Mouse (Mus musculus): ENCODE measurements around the gene Polr2b.

DNA sequence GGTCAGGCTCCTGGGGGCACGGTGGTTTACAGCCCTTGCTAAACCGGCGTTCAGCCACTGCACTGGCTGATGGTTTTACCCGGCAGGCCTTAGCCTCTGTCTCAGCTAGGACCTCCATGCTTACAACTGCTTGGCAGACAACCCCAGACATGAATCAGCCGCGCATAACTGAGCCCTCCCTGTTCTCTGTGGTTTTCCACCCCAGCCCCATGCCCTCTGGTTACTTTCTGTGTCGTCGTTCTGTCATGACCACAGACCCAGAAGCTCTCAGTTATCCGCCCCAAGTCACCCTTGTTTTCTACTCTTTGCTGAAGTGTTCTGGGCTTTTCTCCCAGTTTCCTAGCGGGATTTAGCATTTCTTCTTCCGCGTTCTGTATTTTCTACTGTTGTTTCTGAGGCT, 57.7 kb downstream of the Polr2b start:
- no peak for TF ChIP-seq POLR2A (IDR thresholded peaks at IDR 0.05; ENCODE audit: borderline replicate concordance, low read depth, low read length)
- no peak for TF ChIP-seq CTCF (IDR thresholded peaks at IDR 0.05; ENCODE audit: low read depth, low read length)

Measured in bone marrow macrophage, adult 2 months (primary cell).